Mouse (Mus musculus): Measurements from ENCODE around the gene Cdk14.

Cdk14 gene

GRCm38 (mm10) chr5:4892734-4893133, 527.4 kb downstream of the Cdk14 start:
- CTCF ChIA-PET = no interaction called here
- POLR2A ChIA-PET = no interaction called here

GRCm38 (mm10) chr5:4891862-4892704, 528.0 kb downstream of the Cdk14 start:
- CTCF ChIA-PET = no interaction called here

GRCm38 (mm10) chr5:4887069-4887468, 533.0 kb downstream of the Cdk14 start:
- CTCF ChIA-PET = interaction anchor here in 1 of 4 experiments (0.6 kb wide), 1 partner anchor 406 kb away, joined by 3 read pairs; no protein-coding TSS in a partner anchor
- POLR2A ChIA-PET = no interaction called here

More at GRCm38 (mm10) chr5:4891862-4892704, 528.0 kb downstream of the Cdk14 start:
- POLR2A ChIA-PET = no interaction called here

GRCm38 (mm10) chr5:4882841-4883240, 537.3 kb downstream of the Cdk14 start:
- CTCF ChIA-PET = no interaction called here
- POLR2A ChIA-PET = no interaction called here

GRCm38 (mm10) chr5:4880331-4880730, 539.8 kb downstream of the Cdk14 start:
- ChIA-PET CTCF (no interaction called here), POLR2A (no interaction called here)

- ChIA-PET CTCF (no interaction called here), POLR2A (interaction anchor here in 2 of 4 experiments (0.6 to 1.1 kb wide), 2 partner anchors 40 to 82 kb away, joined by 3 read pairs; no protein-coding TSS in a partner anchor)
These were observed 541.2 kb downstream of the Cdk14 start for GRCm38 (mm10) chr5:4878934-4879333.

- POLR2A ChIA-PET = no interaction called here
- CTCF ChIA-PET = no interaction called here
These were observed 542.5 kb downstream of the Cdk14 start for GRCm38 (mm10) chr5:4877638-4878037.

GRCm38 (mm10) chr5:4877131-4877631, 542.9 kb downstream of the Cdk14 start:
- POLR2A ChIA-PET = no interaction called here
- CTCF ChIA-PET = no interaction called here

GRCm38 (mm10) chr5:4876653-4877091, 543.4 kb downstream of the Cdk14 start:
- CTCF ChIA-PET = no interaction called here
- POLR2A ChIA-PET = no interaction called here

GRCm38 (mm10) chr5:4870041-4870726, 549.9 kb downstream of the Cdk14 start:
- CTCF ChIA-PET = no interaction called here
- POLR2A ChIA-PET = no interaction called here

- ChIA-PET POLR2A (no interaction called here), CTCF (interaction anchor here in 1 of 4 experiments (0.7 kb wide), 1 partner anchor 1712 kb away, joined by 3 read pairs; no protein-coding TSS in a partner anchor)
These were observed 551.5 kb downstream of the Cdk14 start for GRCm38 (mm10) chr5:4868563-4869120.

- ChIA-PET CTCF (no interaction called here), POLR2A (no interaction called here)
These were observed 552.1 kb downstream of the Cdk14 start for GRCm38 (mm10) chr5:4867849-4868562.

- ChIA-PET CTCF (interaction anchor here in 1 of 4 experiments (0.6 kb wide), 1 partner anchor 1338 kb away, joined by 4 read pairs; no protein-coding TSS in a partner anchor), POLR2A (no interaction called here)
These were observed 553.2 kb downstream of the Cdk14 start for GRCm38 (mm10) chr5:4866945-4867344.

GRCm38 (mm10) chr5:4866099-4866498, 554.0 kb downstream of the Cdk14 start:
- ChIA-PET CTCF (interaction anchor here in 1 of 4 experiments (0.6 kb wide), 1 partner anchor 1337 kb away, joined by 4 read pairs; no protein-coding TSS in a partner anchor), POLR2A (interaction anchor here in 1 of 4 experiments (0.6 kb wide), 1 partner anchor 1612 kb away, joined by 3 read pairs; no protein-coding TSS in a partner anchor)

GRCm38 (mm10) chr5:4861592-4861991, 558.5 kb downstream of the Cdk14 start:
- ChIA-PET POLR2A (no interaction called here), CTCF (no interaction called here)

- ChIA-PET POLR2A (no interaction called here), CTCF (interaction anchor here in 1 of 4 experiments (0.6 kb wide), 1 partner anchor 368 kb away, joined by 4 read pairs; no protein-coding TSS in a partner anchor)
These were observed 559.0 kb downstream of the Cdk14 start for GRCm38 (mm10) chr5:4861141-4861540.

GRCm38 (mm10) chr5:4858032-4858641, 562.0 kb downstream of the Cdk14 start:
- ChIA-PET CTCF (no interaction called here), POLR2A (no interaction called here)

- ChIA-PET POLR2A (no interaction called here), CTCF (no interaction called here)
These were observed 566.6 kb downstream of the Cdk14 start for GRCm38 (mm10) chr5:4853503-4853902.

- CTCF ChIA-PET = interaction anchor here in 1 of 4 experiments (0.7 kb wide), 1 partner anchor 53 kb away, joined by 4 read pairs; no protein-coding TSS in a partner anchor
These were observed 567.3 kb downstream of the Cdk14 start for GRCm38 (mm10) chr5:4852711-4853320.

More at GRCm38 (mm10) chr5:4852711-4853320, 567.3 kb downstream of the Cdk14 start:
- POLR2A ChIA-PET = no interaction called here
